Mouse (Mus musculus) spleen, postnatal 36 days (tissue): ENCODE results near the gene Cd300c2.
"Not testable (repeated sequence)": the region's sequence is repeated elsewhere in the genome, so short reads cannot be mapped to it uniquely, and the experiment has no call there.

ENCODE experiments used
- DNase-seq, 2 experiments: peaks; one replicate each; pipeline ENCODE4 v3.0.0; 2022; ENCODE audit warnings: low spot score in 2 of 2, mixed read lengths in 1 of 2

Gene Cd300c2

DNA sequence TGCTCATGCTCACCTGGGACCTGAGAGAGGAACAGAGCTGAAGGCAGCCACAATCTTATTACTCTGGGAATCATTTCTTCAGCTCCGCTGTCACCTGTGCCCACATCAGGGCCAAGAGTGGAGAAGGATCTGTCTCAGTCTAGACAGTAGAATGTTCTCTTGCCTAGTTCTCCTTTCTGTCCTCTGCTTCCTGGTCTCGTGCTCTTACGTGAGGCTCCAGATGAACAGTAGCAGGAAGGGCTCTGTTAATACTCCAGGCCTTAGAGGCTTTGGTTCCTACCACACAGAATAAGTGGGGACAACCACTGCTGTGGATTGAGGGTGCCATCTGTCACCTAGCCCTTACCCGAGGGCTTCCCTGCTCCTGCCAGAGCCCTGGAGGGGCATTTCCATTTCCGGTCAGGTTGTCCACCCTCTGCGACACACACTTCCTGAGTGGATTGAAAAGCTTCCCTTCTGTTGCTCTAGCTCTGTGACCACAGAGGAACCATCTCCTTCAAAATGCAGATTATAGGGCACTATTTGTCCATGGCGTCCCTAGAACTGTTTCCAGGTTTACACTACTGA, at the start of gene Cd300c2:
Gene Cd300c2 (minus strand): TSS at position 407 of the 567 bp plus-strand sequence.
- no peak for DNase-seq

DNA sequence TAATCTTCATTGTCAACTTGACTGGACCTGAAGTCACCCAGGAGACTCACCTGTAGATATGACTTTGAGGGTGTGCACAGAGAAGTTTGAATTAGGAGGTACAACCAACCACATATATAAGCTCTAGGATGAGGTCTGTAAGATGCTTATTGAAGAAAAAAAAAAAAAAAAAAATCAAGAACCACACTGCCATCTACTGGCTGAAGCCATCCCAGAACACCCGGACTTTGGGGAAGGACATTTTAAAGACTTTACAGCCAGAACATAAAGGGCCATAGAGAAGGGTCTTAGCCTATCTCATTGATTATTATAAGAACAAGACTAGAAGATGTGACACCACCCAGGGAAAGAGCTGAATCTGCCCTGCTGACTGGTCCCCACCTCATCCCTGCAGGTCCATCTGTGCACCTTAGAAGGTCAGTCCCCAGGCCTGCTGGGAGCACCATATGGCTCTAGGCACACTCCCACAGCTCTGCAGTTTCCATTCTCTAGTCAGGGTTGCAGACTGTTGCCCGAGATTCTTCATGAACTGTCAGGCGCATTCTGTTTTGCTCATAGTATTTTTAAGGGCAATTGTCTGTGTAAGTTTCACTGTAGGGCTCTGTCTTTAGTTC, 47.7 kb upstream of the Cd300c2 start:
- DNase-seq = no peak

DNA sequence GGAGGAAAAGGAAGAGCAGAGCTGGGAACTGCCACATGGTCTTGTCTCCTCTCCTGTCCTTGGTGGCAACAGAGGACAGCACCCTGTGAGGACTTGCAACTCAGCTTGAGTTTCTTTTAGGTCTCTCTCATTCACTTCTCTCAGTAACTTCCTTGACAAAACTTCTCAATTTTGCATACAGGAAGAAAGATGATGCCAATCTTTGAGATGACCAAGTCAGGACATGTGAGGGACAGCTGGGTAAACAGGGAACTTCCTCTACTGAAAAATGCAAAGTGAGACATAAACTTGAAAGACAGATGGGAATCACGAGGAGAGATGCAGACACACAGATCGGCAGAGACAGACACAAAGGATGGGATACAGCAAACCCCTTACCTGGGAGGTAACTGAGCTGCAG, 46.6 kb upstream of the Cd300c2 start, which contains the start of gene Cd300ld3:
Gene Cd300ld3 (minus strand): TSS at position 151 of the 400 bp plus-strand sequence.
- no peak for DNase-seq

GRCm38 (mm10) chr11:115037669-115038068, 36.0 kb upstream of the Cd300c2 start, which contains the start of gene Cd300ld5:
Gene Cd300ld5, minus strand, starts transcription at chr11:115037769.
- DNase-seq = not testable (repeated sequence)

GRCm38 (mm10) chr11:115026912-115027311, 25.2 kb upstream of the Cd300c2 start, which contains the start of gene Cd300ld4:
Gene Cd300ld4, minus strand, starts transcription at chr11:115027012.
- not testable (repeated sequence) for DNase-seq

DNA sequence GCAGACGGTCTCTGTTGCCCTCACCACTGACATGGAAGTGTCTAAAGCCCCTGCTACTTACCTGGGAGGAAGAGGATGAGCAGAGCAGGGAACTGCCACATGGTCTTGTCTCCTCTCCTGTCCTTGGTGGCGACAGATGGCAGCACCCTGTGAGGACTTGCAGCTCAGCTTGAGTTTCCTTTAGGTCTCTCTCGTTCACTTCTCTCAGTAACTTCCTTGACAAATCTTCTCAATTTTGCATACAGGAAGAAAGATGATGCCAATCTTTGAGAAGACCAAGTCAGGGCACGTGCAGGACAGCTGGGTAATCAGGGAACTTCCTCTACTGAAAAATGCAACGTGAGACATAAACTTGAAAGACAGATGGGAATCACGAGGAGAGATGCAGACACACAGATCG, 14.4 kb upstream of the Cd300c2 start, which contains the start of gene Cd300ld2:
Gene Cd300ld2 (minus strand): TSS at position 101 of the 400 bp plus-strand sequence.
- DNase-seq = not testable (repeated sequence)

- peak; percentile 27 to 33 for DNase-seq
Measured at GRCm38 (mm10) chr11:115004070-115004469, 2.4 kb upstream of the Cd300c2 start.

GRCm38 (mm10) chr11:114989793-114990192, 11.9 kb downstream of the Cd300c2 start, which contains the start of gene Cd300ld:
Gene Cd300ld, minus strand, starts transcription at chr11:114989922.
- DNase-seq = no peak

GRCm38 (mm10) chr11:114981866-114982265, 19.8 kb downstream of the Cd300c2 start:
- DNase-seq = no peak

DNA sequence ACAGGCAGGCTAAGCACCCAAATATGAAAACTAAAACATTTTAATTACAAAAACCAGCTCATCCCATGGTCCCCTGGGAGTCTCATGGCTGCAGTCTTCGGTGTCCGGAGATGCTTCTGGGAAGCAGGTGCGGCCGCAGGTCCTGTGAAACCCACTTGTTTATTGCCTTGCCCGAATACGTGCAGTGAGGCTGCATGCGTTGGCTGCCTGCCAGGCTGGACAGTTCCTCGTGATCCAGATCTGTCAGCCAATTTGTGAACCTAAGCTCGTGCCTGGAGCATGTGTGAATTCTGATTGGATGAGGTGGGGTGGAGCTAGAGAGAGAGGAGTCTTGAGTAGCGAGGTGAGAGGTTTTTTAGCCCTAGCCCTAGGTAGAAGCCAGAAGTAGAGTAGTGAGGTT, 29.0 kb downstream of the Cd300c2 start:
- DNase-seq = no peak

DNA sequence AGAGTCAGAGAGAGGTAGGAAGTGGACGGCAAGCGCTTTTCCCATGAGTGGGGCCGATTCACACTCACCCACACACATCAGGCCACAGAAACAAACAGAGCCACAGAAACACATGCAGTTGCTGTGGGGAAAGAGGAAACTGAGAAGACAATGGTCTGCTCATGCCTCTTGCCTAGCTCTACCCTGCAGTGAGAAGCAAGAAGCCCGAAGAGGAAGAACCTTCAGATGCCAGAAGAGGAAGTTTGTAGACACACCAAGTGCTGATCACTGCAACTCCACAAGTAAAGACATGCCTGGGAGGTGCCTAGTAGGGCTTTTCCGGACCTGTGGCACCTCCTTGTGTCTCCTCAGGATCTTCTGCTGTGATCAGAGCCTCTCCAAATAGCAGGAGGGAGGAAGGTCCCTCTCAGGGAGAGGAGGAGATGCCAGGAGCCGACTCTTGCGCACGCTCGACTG, 32.9 kb downstream of the Cd300c2 start, which contains the start of gene Cd300c:
Gene Cd300c (minus strand): TSS at position 406 of the 456 bp plus-strand sequence.
- peak; percentile 19 to 46 for DNase-seq

- DNase-seq = peak in 1 of 2 experiments; percentile 25
Measured at GRCm38 (mm10) chr11:114965182-114965828, 36.4 kb downstream of the Cd300c2 start.

DNA sequence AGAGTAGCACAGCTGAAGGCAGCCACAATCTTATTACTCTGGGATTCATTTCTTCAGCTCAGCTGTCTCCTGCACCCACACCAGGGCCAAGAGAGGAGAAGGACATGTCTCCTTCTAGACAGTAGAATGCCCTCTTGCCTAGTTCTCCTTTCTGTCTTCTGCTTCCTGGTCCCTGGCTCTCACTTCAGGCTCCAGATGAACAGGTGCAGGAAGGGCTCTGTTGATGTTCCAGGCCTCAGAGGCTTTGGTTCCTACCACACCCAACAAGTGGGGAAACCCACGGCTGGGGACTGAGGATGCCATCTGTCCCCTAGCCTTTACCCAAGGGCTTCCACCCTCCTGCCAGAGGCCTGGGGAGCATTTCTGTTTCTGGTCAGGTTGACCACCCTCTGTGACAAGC, 41.3 kb downstream of the Cd300c2 start:
- DNase-seq = no peak
